Mouse (Mus musculus): Measurements from ENCODE around the gene Ifnl2. TPM values are rescaled to one million over a fixed set of nuclear protein-coding genes. Genes with fewer than 3 reads are reported as not detected.

Gene Ifnl2
- polyA plus RNA-seq, 1 experiment from 2014 or later, result not detected

GRCm38 (mm10) chr7:28464416-28465212 is 45.6 kb downstream of the Ifnl2 start:
- H3K9ac ChIP-seq (ENCODE audit: low read depth, low read length), result no peak overlapping the region
- 63% methylated on average over 10 of the region's 10 CpGs for WGBS
- no peak overlapping the region for H3K4me3 ChIP-seq (ENCODE audit: low read depth, low read length)
- H3K27ac ChIP-seq (ENCODE audit: low read depth, low read length), result no peak overlapping the region
- H3K4me2 ChIP-seq (replicated peaks; ENCODE audit: low read depth), result no peak overlapping the region
- no peaks in the 10 kb centered on the region for H3K9me3 ChIP-seq (ENCODE audit: control insufficient read depth)
- no peaks in the 10 kb centered on the region for H3K4me1 ChIP-seq (replicated peaks; ENCODE audit: control insufficient read depth, insufficient read depth, low read length)
- TF ChIP-seq CTCF (IDR thresholded peaks at IDR 0.05; ENCODE audit: low read depth), result no peak
- 0 out of 2 replicates have a peak, but pooled peaks cover 8% of the 10 kb centered on the region for H3K27me3 ChIP-seq (replicated peaks; ENCODE audit: control insufficient read depth, insufficient read depth, low read length)
- H3K36me3 ChIP-seq (ENCODE audit: control insufficient read depth, insufficient read depth), result peaks cover 5% of the 10 kb centered on the region; the same call in 1 of the 2 replicates
- ATAC-seq, result no peak

DNA sequence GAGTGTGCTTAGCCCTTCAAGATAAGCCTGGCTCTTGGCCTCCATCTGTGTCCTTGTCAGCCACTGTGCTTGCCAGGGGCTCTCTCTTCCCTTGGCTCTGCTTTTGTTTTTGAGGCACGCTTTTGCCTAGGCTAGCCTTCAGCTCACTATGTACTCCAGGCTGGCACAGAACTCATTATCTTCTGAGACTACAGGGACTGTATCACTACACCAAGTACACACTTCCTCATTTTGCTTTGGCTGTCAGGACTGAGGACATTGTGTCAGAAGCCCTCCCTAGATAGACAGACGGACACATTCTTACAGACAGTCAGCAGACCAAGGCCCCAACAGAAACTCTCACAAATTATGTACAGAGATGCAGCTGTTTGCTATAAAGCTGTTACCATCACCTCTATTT is 47.5 kb downstream of the Ifnl2 start:
- Histone ChIP-seq H3K27me3 (replicated peaks; ENCODE audit: control insufficient read depth, insufficient read depth, low read length) (0 out of 2 replicates have a peak, but pooled peaks cover 8% of the 10 kb centered on the region), H3K9ac (ENCODE audit: low read depth, low read length) (no peak overlapping the region), H3K4me2 (replicated peaks; ENCODE audit: low read depth) (no peak overlapping the region), H3K4me1 (replicated peaks; ENCODE audit: control insufficient read depth, insufficient read depth, low read length) (no peaks in the 10 kb centered on the region), H3K36me3 (ENCODE audit: control insufficient read depth, insufficient read depth) (peaks cover 7% of the 10 kb centered on the region; the same call in 1 of the 2 replicates), H3K27ac (ENCODE audit: low read depth, low read length) (no peak overlapping the region), H3K9me3 (ENCODE audit: control insufficient read depth) (no peaks in the 10 kb centered on the region), H3K4me3 (ENCODE audit: low read depth, low read length) (no peak overlapping the region)
- 96% methylated on average over 2 of the region's 2 CpGs for WGBS
- TF ChIP-seq CTCF (IDR thresholded peaks at IDR 0.05; ENCODE audit: low read depth), result no peak
- no peak for ATAC-seq

GRCm38 (mm10) chr7:28460361-28460760 is 49.9 kb downstream of the Ifnl2 start:
- Histone ChIP-seq H3K9me3 (ENCODE audit: control insufficient read depth) (no peaks in the 10 kb centered on the region), H3K4me1 (replicated peaks; ENCODE audit: control insufficient read depth, insufficient read depth, low read length) (no peaks in the 10 kb centered on the region), H3K27ac (ENCODE audit: low read depth, low read length) (no peak overlapping the region), H3K4me3 (ENCODE audit: low read depth, low read length) (no peak overlapping the region), H3K4me2 (replicated peaks; ENCODE audit: low read depth) (no peak overlapping the region), H3K27me3 (replicated peaks; ENCODE audit: control insufficient read depth, insufficient read depth, low read length) (no peaks in the 10 kb centered on the region), H3K36me3 (ENCODE audit: control insufficient read depth, insufficient read depth) (peaks cover 7% of the 10 kb centered on the region; the same call in 1 of the 2 replicates), H3K9ac (ENCODE audit: low read depth, low read length) (no peak overlapping the region)
- WGBS, result 89% methylated on average over 5 of the region's 5 CpGs
- ATAC-seq, result no peak
- TF ChIP-seq CTCF (IDR thresholded peaks at IDR 0.05; ENCODE audit: low read depth), result no peak

Other genes with a start within 250 kb of the Ifnl2 start
- gene Eid2, start 242.6 kb downstream of the Ifnl2 start, polyA plus RNA-seq (2015; fragmentation: Nextera tagmentation; extraction: Ambion mirVana), result 3.1 and 3.7 TPM in 2 replicates
- gene Eid2b, start 232.7 kb downstream of the Ifnl2 start, polyA plus RNA-seq (2015; fragmentation: Nextera tagmentation; extraction: Ambion mirVana), result 6.8 and 7.0 TPM in 2 replicates
- 0.24 TPM in 1 of 2 replicates, not detected in the other for gene Selenov, start 219.3 kb downstream of the Ifnl2 start, polyA plus RNA-seq (2015; fragmentation: Nextera tagmentation; extraction: Ambion mirVana)
- 0.90 and 0.95 TPM in 2 replicates for gene Dll3, start 208.2 kb downstream of the Ifnl2 start, polyA plus RNA-seq (2015; fragmentation: Nextera tagmentation; extraction: Ambion mirVana)
- gene Timm50, start 198.4 kb downstream of the Ifnl2 start, polyA plus RNA-seq (2015; fragmentation: Nextera tagmentation; extraction: Ambion mirVana), result 68.8 and 69.7 TPM in 2 replicates
- gene Supt5, start 171.7 kb downstream of the Ifnl2 start, polyA plus RNA-seq (2015; fragmentation: Nextera tagmentation; extraction: Ambion mirVana), result 32.5 and 34.6 TPM in 2 replicates
- gene Rps16, start 159.8 kb downstream of the Ifnl2 start, polyA plus RNA-seq (2015; fragmentation: Nextera tagmentation; extraction: Ambion mirVana), result 695 and 702 TPM in 2 replicates
- 10.6 and 11.9 TPM in 2 replicates for gene Plekhg2, start 137.9 kb downstream of the Ifnl2 start, polyA plus RNA-seq (2015; fragmentation: Nextera tagmentation; extraction: Ambion mirVana)
- gene Zfp36, start 130.2 kb downstream of the Ifnl2 start, polyA plus RNA-seq (2015; fragmentation: Nextera tagmentation; extraction: Ambion mirVana), result 57.3 and 61.5 TPM in 2 replicates
- 42.7 and 44.2 TPM in 2 replicates for gene Med29, start 117.7 kb downstream of the Ifnl2 start, polyA plus RNA-seq (2015; fragmentation: Nextera tagmentation; extraction: Ambion mirVana)
- gene Paf1, start 117.5 kb downstream of the Ifnl2 start, polyA plus RNA-seq (2015; fragmentation: Nextera tagmentation; extraction: Ambion mirVana), result 54.6 and 60.6 TPM in 2 replicates
- gene Gmfg, start 73.0 kb downstream of the Ifnl2 start, polyA plus RNA-seq (2015; fragmentation: Nextera tagmentation; extraction: Ambion mirVana), result 33.6 and 35.0 TPM in 2 replicates
- gene Lrfn1, start 58.5 kb downstream of the Ifnl2 start, polyA plus RNA-seq (2015; fragmentation: Nextera tagmentation; extraction: Ambion mirVana), result 0.55 and 0.82 TPM in 2 replicates
- gene Ifnl3, start 12.4 kb upstream of the Ifnl2 start, polyA plus RNA-seq (2015; fragmentation: Nextera tagmentation; extraction: Ambion mirVana), result not detected in 2 replicates
- 17.0 and 23.4 TPM in 2 replicates for gene Sycn, start 30.4 kb upstream of the Ifnl2 start, polyA plus RNA-seq (2015; fragmentation: Nextera tagmentation; extraction: Ambion mirVana)
- gene Nccrp1, start 36.8 kb upstream of the Ifnl2 start, polyA plus RNA-seq (2015; fragmentation: Nextera tagmentation; extraction: Ambion mirVana), result not detected in 2 replicates
- 12.4 and 13.4 TPM in 2 replicates for gene Samd4b, start 87.7 kb upstream of the Ifnl2 start, polyA plus RNA-seq (2015; fragmentation: Nextera tagmentation; extraction: Ambion mirVana)
- 17.2 and 19.7 TPM in 2 replicates for gene Pak4, start 87.7 kb upstream of the Ifnl2 start, polyA plus RNA-seq (2015; fragmentation: Nextera tagmentation; extraction: Ambion mirVana)
- gene Acp7, start 120.9 kb upstream of the Ifnl2 start, polyA plus RNA-seq (2015; fragmentation: Nextera tagmentation; extraction: Ambion mirVana), result not detected in 2 replicates
- gene Fbxo27, start 182.4 kb upstream of the Ifnl2 start, polyA plus RNA-seq (2015; fragmentation: Nextera tagmentation; extraction: Ambion mirVana), result 0.37 and 0.90 TPM in 2 replicates
- gene Fbxo17, start 206.3 kb upstream of the Ifnl2 start, polyA plus RNA-seq (2015; fragmentation: Nextera tagmentation; extraction: Ambion mirVana), result 1.6 and 1.8 TPM in 2 replicates
- gene Mrps12, start 231.4 kb upstream of the Ifnl2 start, polyA plus RNA-seq (2015; fragmentation: Nextera tagmentation; extraction: Ambion mirVana), result 98.7 and 101 TPM in 2 replicates
- gene Sars2, start 231.5 kb upstream of the Ifnl2 start, polyA plus RNA-seq (2015; fragmentation: Nextera tagmentation; extraction: Ambion mirVana), result 8.6 and 9.9 TPM in 2 replicates
- gene Ccer2, start 245.7 kb upstream of the Ifnl2 start, polyA plus RNA-seq (2015; fragmentation: Nextera tagmentation; extraction: Ambion mirVana), result not detected in 2 replicates

All from intestine, postnatal 0 days (tissue).